Mouse (Mus musculus): ENCODE measurements around the gene Acr.

The Acr gene

GRCm38 (mm10) chr15:89547824-89548601 is 20.1 kb upstream of the Acr start:
- no peak for DNase-seq (ENCODE audit: low read depth)

DNA sequence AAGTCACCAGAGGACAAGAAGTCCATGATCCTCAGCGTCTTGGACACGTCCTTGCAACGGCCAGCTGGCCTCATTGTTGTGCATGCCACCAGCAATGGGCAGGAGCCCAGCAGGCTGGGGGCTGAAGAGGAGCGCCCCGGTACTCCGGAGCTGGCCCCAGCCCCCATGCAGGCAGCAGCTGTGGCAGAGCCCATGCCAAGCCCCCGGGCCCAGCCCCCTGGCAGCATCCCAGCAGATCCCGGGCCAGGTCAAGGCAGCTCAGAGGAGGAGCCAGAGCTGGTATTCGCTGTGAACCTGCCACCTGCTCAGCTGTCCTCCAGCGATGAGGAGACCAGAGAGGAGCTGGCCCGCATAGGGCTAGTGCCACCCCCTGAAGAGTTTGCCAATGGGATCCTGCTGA is 19.3 kb upstream of the Acr start:
- DNase-seq (ENCODE audit: low read depth): no peak

DNA sequence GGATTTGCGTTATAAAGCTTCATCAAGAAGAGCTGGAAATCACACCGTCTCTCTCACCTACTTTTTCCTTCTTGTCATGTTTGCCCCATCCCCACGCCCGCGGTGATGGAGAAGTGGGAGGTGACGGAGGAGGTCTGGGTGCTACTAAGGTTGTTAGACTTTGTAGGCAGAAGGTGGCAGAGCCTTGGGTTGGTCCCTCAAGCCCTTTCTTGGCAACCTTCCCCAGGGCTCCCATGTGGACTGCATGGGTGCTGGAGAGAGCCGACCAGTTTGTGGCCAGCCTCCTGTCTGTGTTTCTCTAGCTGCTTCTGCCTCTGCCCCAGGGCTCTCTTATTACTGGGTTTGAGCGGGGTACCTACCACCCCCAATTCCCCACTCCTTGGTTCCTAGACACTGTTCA is 17.6 kb upstream of the Acr start:
- no peak for DNase-seq (ENCODE audit: low read depth)

DNA sequence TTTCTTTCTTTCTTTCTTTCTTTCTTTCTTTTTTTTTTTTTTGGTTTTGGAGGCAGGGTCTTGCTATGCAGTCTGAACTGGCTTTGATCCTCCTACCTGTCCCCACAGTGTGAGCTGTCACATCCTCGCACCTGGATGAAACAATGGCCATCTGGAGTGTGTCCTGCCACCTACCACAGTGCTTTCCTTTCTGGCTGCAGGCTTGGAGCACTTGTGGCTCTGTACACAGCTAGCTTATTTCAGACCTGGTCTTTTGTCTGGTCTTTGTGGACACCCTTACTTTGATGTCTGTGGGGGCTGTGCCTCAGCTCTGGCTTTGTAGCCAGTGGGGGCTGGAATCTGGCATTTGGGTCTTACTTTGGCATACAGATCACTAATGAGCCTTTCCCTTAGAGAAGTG is 16.4 kb upstream of the Acr start:
- no peak for DNase-seq (ENCODE audit: low read depth)

- DNase-seq (ENCODE audit: low read depth): no peak
These were observed 12.5 kb upstream of the Acr start for GRCm38 (mm10) chr15:89555591-89555990.

GRCm38 (mm10) chr15:89556401-89557178 is 11.5 kb upstream of the Acr start:
- DNase-seq (ENCODE audit: low read depth): no peak

DNA sequence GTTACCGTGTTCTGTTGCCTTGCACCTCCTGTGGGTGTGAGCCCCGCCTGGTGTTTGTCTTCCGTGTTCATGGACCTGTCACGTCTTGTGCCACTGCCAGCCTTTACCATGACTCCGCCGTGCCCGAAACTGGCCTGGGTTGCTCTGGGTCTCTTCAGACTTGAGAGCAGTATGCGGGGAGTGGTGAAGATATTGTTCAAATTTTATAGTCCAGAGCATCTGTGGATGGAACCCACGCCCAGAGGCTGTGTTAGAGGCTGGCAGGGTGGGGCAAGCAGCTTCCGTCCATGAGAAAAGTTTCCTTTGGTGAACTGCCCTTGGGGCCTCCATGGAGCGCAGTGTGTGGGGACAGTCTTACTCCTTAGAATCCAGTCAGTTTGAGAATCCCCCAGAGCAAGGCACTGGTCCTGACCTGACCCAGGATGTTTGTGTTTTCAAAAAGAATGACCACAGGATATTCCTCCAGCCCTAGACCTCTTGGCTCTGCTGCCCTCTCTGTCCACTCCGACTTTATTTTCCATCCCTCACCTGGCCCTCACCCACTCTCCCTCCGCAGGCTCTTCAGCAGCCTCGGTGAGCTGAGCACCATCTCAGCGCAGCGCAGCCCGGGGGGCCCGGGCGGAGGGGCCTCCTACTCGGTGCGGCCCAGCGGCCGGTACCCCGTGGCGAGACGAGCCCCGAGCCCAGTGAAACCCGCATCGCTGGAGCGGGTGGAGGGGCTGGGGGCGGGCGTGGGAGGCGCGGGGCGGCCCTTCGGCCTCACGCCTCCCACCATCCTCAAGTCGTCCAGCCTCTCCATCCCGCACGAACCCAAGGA is 10.7 kb upstream of the Acr start:
- no peak for DNase-seq (ENCODE audit: low read depth)

DNA sequence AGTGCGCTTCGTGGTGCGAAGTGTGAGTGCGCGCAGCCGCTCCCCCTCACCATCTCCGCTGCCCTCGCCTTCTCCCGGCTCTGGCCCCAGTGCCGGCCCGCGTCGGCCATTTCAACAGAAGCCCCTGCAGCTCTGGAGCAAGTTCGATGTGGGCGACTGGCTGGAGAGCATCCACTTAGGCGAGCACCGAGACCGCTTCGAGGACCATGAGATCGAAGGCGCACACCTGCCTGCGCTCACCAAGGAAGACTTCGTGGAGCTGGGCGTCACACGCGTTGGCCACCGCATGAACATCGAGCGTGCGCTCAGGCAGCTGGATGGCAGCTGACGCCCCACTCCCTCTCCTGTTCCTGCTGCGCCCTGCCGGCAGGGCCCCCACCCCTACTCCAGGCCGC is 10.1 kb upstream of the Acr start:
- DNase-seq (ENCODE audit: low read depth): no peak

DNA sequence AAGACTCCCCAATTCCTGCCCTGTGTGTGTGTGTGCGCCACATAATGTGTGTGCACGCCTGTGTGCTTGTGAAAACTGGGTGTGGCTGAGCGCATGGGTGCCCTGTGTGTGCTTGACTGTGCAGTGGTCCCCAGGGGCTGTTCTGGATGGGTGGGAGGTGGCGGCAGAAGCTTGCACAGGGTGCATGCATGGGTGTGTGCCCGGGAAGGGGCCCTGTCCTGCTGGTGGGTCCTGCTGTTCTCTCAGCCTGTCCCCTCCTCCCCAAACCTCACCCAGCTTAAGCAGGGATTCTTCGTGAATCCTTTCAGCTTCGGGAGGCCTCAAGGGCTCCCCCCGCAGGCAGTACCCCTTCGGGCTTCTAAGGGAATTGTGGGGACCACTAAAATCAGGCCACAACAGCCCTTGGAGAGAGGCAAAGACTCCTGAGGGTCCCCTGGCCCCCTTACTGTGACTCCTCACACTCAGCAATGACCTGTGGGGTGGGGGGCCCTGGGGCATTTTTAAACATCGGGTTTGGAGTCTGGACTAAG is 8.9 kb upstream of the Acr start:
- peak; percentile 18 for DNase-seq (ENCODE audit: low read depth)

DNA sequence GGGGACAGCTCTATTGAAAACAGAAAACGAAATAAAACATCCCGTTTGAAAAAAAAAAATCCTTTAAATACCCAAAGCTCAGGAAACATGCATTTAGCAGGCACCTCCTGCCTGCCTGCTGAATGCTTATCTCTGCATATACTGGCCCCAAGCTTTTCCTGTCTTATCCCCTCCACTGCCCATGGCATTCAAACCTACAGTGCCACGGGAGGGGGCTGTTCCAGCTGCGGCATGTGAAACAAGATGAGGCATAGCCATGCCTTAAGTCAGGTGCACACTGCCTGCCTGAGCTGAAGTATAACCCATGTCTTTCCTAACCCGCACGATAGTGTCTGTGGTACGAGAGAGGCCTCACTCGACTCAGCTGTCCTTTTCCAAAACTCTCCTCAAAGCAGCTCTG is 4.0 kb downstream of the Acr start:
- no peak for DNase-seq (ENCODE audit: low read depth)

DNA sequence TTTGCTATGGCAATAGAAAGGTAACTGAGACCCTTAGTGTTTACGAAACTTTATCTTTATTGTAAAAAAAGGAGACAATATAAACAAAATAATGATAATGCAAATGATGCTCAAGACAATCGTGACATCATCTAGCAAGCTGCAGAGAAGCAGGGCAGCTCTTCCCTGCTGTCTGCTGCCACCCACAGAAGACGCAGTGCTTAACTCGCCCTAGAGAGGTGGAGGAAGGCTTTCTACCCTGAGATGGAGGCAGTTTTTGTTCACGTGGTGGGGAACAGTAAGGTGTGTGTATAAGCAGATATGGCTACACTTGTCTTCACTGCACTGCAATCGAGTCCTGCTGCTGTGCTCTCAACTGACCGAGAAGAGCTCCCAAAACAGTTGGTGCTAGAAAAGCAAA is 14.4 kb downstream of the Acr start:
- DNase-seq (ENCODE audit: low read depth): no peak

- DNase-seq (ENCODE audit: low read depth): no peak
These were observed 17.0 kb downstream of the Acr start for GRCm38 (mm10) chr15:89585101-89585500.

DNA sequence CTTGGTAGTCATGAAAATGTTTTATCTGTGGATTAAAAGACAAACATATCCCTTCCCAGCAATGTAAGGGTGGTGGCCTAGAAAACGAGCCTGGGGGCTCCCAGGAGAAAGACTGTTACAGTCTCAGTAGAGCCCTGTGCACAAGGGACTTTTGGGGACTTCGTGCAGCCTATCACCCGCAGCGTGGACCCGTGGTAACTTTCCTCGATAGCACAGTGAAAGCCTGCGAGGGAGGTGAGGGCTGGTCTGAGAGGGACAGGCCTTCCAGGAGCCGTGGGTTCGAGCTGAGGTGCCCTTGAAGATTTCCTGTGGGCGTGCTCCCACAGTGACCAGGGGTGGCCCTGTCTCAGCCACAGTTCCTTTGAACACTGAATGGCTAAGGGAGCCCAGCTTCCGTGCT is 17.5 kb downstream of the Acr start:
- no peak for DNase-seq (ENCODE audit: low read depth)

DNA sequence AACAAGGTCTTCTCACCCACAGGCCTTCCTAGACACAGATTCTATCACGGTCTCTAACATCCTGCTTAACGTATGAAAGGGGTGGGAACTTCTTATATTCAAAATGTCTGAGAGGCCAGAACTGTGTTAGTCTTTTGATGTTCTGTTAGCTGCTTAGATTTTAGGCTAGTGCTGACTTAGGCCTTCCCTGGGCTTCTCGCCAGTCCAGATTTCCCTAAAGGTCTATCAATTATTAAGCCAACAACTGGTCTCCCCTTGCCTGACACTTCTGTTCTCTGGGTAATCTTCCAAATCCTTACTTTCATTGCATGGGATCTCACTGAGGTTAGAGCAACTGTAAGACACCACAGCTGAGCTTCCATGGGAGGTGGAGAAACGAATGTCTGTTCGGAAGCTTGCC is 21.0 kb downstream of the Acr start:
- DNase-seq (ENCODE audit: low read depth): peak; percentile 19

DNA sequence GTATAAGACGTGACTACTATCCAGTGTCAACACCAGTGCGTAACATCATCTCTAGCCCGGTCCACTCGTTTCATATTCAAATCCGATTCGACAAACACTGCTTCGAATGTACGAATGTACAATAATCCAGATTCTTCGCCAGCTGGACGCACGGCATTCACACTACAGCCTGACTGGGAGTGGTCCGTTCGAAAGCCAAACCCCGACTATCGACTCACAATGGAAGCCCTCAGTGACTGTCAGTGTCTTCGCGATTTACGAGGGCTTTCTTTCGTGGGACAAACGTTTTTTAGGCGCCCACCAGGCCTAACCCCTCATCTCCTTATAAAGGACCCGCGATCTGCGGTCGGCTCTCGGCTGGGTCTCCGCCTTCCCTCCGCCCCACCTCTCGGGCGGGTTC is 23.2 kb downstream of the Acr start:
- peak; percentile 44 for DNase-seq (ENCODE audit: low read depth)

GRCm38 (mm10) chr15:89591723-89592455 is 23.8 kb downstream of the Acr start, which contains the start of gene Rabl2:
Rabl2 (minus strand) TSS chr15:89591923.
- DNase-seq (ENCODE audit: low read depth): peak; percentile 94

DNA sequence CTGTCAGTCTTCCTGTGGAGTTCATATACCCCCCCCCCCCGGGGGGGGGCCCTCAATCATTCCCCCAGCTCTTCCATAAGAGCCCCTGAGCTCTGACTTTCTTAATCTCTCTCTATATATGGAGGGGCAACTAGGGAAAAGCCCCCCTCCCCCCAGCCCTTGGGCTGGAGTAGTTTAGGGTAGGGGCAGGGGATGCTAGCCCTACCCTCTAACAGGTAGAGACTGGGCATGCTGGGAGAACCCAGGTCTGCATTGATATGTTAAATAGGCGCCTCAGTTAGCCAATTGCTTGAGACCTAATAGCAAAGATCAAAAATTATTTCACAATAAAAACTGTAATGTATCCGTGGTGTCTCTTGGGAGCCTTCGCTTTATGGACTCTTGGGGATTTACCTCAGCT is 24.4 kb downstream of the Acr start:
- DNase-seq (ENCODE audit: low read depth): no peak

DNA sequence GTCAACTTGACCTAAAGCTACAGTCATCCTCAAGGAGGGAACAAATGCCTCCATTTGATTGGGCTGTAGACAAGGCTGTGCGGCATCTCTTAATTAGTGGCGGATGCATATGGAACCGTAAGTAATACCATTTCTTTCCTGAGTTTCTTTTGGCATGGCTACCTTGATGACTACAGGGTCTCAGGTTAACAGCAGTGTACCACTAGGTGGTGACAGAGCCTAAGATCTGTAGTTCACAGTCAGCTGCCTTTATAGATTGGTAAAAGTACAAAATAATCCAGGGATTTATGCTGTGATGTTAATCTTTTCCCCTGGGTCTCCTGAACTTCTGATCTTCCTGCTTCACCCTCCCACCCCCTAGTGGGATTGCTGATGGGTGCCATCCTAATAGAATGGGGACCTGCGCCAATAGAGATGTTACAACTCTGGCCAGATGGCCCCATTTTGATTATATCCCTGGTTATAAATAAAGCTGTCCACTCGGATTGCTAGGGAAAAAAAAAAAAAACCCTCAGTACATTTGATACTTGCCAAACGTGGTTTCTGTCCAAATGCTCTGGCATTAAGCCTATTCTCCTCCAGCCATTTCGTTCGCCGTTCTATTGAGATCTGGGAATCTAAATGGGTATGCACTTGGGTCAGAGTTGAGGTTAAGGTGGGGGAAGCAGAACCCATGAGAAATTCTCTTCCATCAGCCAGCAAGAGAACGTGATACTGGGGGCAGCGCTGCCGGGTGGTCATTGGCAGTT is 37.9 kb downstream of the Acr start:
- DNase-seq (ENCODE audit: low read depth): peak; percentile 13

DNA sequence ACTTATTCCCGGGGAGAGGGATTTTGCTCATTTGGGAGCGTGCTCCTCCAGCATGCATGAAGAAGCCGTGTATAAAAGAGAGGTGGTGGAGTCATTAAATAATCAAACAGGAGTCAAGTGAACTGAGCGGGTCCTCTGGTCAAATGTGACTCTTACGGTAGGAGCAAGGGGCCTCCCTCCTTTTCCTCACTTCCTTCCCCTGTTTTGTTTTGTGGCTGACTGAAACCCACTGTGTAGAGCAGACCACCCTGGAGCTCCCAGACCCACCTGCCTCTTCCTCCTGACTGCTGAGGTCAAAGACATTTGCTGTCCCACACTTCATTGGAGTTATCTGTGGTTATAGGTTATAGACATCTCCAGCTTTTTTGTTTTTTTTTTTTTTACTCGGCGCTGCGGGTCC is 39.4 kb downstream of the Acr start:
- DNase-seq (ENCODE audit: low read depth): no peak

DNA sequence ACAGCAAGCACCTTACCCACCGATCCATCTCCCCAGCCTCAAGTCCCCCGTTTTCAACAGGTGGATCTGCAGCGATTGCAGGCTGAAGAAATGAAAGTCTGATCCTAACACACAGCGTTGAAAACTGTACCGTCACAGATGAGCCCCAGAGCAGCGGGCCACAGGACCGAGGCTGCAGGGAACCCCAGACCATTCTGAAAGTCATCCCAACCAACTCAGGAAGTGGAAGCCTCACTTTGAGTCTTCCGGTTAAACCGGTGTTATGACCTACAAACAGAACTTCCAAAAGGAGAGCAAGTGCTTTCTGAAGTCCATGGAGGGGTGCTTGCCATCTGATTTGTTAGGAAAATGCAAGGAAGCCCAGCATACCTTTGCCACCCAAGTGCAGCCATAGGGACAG is 39.8 kb downstream of the Acr start:
- DNase-seq (ENCODE audit: low read depth): no peak
